Mouse (Mus musculus) stomach, postnatal 0 days (tissue): Measurements from ENCODE around the gene Evi2a.

Experiments used
- CTCF ChIP-seq: IDR thresholded peaks from 2 replicates; pipeline ENCODE4 v1.5.1; 2016; ENCODE audit warnings: antibody characterized with exemption, low read depth, mild to moderate bottlenecking, moderate library complexity
- EP300 ChIP-seq: optimal IDR thresholded peaks from 2 replicates; pipeline ENCODE3; 2016; ENCODE audit warnings: antibody characterized with exemption

GRCm38 (mm10) chr11:79526549-79526948 is 3.9 kb downstream of the Evi2a start:
- TF ChIP-seq EP300 (no peak), CTCF (no peak)
